Mouse (Mus musculus): ENCODE results near the gene Osgep. TPM values are rescaled to one million over a fixed set of nuclear protein-coding genes. Genes with fewer than 3 reads are reported as not detected.
"Not testable (repeated sequence)": the region's sequence is repeated elsewhere in the genome, so short reads cannot be mapped to it uniquely, and the experiment has no call there.

Gene Osgep
- polyA plus RNA-seq, 1 experiment from 2014 or later: 111 TPM

DNA sequence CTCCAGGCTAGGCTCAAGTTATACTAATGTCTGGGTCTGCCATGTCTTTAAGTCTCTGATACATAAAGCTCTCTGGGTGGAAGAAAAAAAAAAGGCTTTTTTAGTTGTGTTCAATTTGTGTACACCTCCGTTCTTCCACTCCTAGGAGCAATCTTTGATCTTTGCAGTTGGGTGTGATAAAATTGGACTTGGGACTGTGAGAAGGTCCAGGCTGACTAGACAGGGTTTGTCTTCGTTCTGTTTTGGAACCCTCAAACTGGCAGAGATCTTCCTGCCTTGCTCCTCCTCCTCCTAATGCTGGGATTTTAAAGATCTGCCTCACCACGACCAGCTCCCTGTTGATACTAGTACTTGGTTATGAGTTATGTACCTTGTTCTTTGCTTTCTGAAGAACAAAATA, 32.5 kb upstream of the Osgep start:
- 84% methylated on average over 3 of the region's 3 CpGs for WGBS
- ATAC-seq; H3K27me3 ChIP-seq (replicated peaks; ENCODE audit: control insufficient read depth, insufficient read depth, low read length); H3K9me3 ChIP-seq (ENCODE audit: control insufficient read depth, low read length); H3K9ac ChIP-seq (ENCODE audit: low read depth, low read length); H3K4me3 ChIP-seq (ENCODE audit: low read length); H3K4me2 ChIP-seq (ENCODE audit: low read length); H3K27ac ChIP-seq (ENCODE audit: low read depth, low read length); H3K4me1 ChIP-seq (ENCODE audit: control insufficient read depth, insufficient read depth, low read depth, low read length); H3K36me3 ChIP-seq (ENCODE audit: control insufficient read depth, insufficient read depth, low read length): not testable (repeated sequence)

DNA sequence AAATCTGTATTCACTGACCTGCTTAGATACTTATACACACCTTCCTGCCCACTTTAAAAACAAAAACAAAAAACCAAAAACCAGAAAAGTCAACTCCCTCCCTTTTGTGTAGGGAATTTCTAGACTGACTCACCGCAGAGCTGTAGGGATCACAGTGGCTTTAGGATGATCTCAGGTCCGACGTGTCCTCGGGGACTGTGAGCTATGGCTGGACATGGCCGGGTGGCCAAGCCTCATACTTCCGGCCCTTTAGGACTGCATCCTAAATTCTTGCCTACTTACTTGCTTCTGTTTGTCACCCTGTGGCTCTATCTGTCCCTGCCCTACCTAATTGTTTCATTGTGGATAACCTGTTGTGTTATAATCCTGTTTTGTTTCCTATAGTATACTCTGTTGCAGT, 32.0 kb upstream of the Osgep start:
- H3K9ac ChIP-seq (ENCODE audit: low read depth, low read length); H3K27me3 ChIP-seq (replicated peaks; ENCODE audit: control insufficient read depth, insufficient read depth, low read length); H3K27ac ChIP-seq (ENCODE audit: low read depth, low read length); H3K4me3 ChIP-seq (ENCODE audit: low read length); H3K4me2 ChIP-seq (ENCODE audit: low read length); H3K4me1 ChIP-seq (ENCODE audit: control insufficient read depth, insufficient read depth, low read depth, low read length); H3K9me3 ChIP-seq (ENCODE audit: control insufficient read depth, low read length); H3K36me3 ChIP-seq (ENCODE audit: control insufficient read depth, insufficient read depth, low read length); ATAC-seq: not testable (repeated sequence)
- 79% methylated on average over 6 of the region's 6 CpGs for WGBS

DNA sequence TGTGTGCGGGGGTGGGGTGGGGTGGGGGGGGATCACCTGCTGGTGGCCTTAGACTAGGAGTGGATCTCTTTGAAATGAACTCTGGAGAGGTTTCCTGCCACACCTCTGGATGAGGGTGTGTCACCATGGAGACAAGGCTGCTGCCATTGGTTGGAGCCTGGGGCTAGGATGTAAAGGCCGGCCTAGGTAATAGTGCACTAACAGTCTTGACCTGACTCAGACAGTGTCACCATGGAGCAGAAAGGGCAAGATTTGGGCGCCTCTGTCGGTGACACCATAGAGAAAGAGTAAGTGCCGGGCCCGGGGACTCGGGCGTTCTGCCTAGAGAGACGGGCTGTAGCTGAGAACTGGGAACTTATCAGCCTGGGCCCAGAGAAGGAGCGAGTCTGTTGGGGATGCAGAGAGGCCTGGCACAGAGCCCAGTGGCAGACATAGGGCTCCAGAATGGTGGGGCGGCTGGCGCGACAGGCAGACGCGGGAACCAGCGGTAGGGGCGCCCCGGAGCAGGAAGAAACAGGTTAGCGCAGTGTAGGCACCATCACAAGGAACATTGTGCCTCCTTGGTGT, 31.3 kb upstream of the Osgep start, which contains the start of gene Pnp2:
Gene Pnp2, plus strand, starts transcription at position 51 of the 567 bp plus-strand sequence.
- H3K4me1 ChIP-seq (ENCODE audit: control insufficient read depth, insufficient read depth, low read depth, low read length); H3K9me3 ChIP-seq (ENCODE audit: control insufficient read depth, low read length); H3K27ac ChIP-seq (ENCODE audit: low read depth, low read length); H3K36me3 ChIP-seq (ENCODE audit: control insufficient read depth, insufficient read depth, low read length); H3K27me3 ChIP-seq (replicated peaks; ENCODE audit: control insufficient read depth, insufficient read depth, low read length): not testable (repeated sequence)
- H3K4me2 ChIP-seq (ENCODE audit: low read length): peak within 1 kb of the TSS; percentile 44
- H3K4me3 ChIP-seq (ENCODE audit: low read length): 0 out of 2 replicates have a peak within 1 kb of the TSS, but pooled peaks have one; percentile 11
- peak; percentile 94 for ATAC-seq
- WGBS: 9% methylated on average over 19 of the region's 19 CpGs
- H3K9ac ChIP-seq (ENCODE audit: low read depth, low read length): peak within 1 kb of the TSS; percentile 14; the same call in 1 of the 2 replicates

DNA sequence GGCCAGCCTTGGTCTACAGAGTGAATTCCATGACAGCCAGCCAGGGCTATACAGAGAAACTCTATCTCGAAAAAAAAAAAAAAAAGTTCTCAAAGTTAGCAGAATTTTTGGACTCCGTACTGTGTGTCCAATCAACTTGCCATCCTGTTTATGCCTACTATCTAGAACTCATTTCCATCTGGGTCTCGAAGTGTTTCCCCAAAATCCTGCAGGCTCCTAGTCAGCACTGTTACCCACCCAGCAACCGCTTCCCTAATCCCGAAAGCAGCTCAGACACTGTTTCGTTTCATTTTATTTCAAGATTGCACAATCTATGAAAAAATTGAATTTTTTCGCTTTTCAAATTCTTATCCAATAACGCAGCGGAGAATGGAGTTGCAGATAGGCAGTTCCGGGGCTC, 30.8 kb upstream of the Osgep start:
- Histone ChIP-seq H3K4me1 (ENCODE audit: control insufficient read depth, insufficient read depth, low read depth, low read length) (no peaks in the 10 kb centered on the region), H3K4me2 (ENCODE audit: low read length) (no peak overlapping the region), H3K27me3 (replicated peaks; ENCODE audit: control insufficient read depth, insufficient read depth, low read length) (no peaks in the 10 kb centered on the region), H3K9ac (ENCODE audit: low read depth, low read length) (no peak overlapping the region), H3K27ac (ENCODE audit: low read depth, low read length) (no peak overlapping the region), H3K9me3 (ENCODE audit: control insufficient read depth, low read length) (no peaks in the 10 kb centered on the region), H3K4me3 (ENCODE audit: low read length) (no peak overlapping the region), H3K36me3 (ENCODE audit: control insufficient read depth, insufficient read depth, low read length) (0 out of 2 replicates have a peak, but pooled peaks cover 3% of the 10 kb centered on the region)
- no peak for ATAC-seq
- 90% methylated on average over 10 of the region's 10 CpGs for WGBS

DNA sequence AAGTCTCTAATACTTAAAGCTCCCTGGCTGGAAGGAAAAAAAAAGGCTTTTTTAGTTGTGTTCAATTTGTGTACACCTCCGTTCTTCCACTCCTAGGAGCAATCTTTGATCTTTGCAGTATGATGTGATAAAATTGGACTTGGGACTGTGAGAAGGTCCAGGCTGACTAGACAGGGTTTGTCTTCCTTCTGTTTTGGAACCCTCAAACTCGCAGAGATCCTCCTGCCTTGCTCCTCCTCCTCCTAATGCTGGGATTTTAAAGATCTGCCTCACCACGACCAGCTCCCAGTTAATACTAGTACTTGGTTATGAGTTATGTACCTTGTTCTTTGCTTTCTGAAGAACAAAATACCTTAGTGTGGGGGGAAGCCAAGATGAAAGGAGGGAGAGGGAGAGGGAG, 20.8 kb upstream of the Osgep start:
- H3K27ac ChIP-seq (ENCODE audit: low read depth, low read length); H3K27me3 ChIP-seq (replicated peaks; ENCODE audit: control insufficient read depth, insufficient read depth, low read length); H3K4me1 ChIP-seq (ENCODE audit: control insufficient read depth, insufficient read depth, low read depth, low read length); ATAC-seq; H3K9me3 ChIP-seq (ENCODE audit: control insufficient read depth, low read length); H3K36me3 ChIP-seq (ENCODE audit: control insufficient read depth, insufficient read depth, low read length): not testable (repeated sequence)
- H3K9ac ChIP-seq (ENCODE audit: low read depth, low read length): peak overlapping the region; percentile 61
- peak overlapping the region; percentile 48 for H3K4me3 ChIP-seq (ENCODE audit: low read length)
- H3K4me2 ChIP-seq (ENCODE audit: low read length): peak overlapping the region; percentile 59
- WGBS: 26% methylated on average over 3 of the region's 3 CpGs

DNA sequence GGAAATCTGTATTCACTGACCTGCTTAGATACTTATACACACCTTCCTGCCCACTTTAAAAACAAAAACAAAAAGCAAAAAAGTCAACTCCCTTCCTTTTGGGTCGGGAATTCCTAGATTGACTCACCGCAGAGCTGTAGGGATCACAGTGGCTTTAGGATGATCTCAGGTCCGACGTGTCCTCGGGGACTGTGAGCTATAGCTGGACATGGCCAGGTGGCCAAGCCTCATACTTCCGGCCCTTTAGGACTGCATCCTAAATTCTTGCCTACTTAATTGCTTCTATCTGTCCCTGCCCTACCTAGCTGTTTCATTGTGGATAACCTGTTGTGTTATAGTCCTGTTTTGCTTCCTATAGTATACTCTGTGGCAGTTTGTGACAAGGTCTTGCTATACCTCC, 20.4 kb upstream of the Osgep start:
- not testable (repeated sequence) for H3K4me1 ChIP-seq (ENCODE audit: control insufficient read depth, insufficient read depth, low read depth, low read length); H3K9me3 ChIP-seq (ENCODE audit: control insufficient read depth, low read length); H3K27me3 ChIP-seq (replicated peaks; ENCODE audit: control insufficient read depth, insufficient read depth, low read length); H3K36me3 ChIP-seq (ENCODE audit: control insufficient read depth, insufficient read depth, low read length); ATAC-seq
- H3K4me3 ChIP-seq (ENCODE audit: low read length): peak overlapping the region; percentile 48
- peak overlapping the region; percentile 79 for H3K27ac ChIP-seq (ENCODE audit: low read depth, low read length)
- H3K9ac ChIP-seq (ENCODE audit: low read depth, low read length): peak overlapping the region; percentile 61
- H3K4me2 ChIP-seq (ENCODE audit: low read length): peak overlapping the region; percentile 59
- 13% methylated on average over 6 of the region's 6 CpGs for WGBS

DNA sequence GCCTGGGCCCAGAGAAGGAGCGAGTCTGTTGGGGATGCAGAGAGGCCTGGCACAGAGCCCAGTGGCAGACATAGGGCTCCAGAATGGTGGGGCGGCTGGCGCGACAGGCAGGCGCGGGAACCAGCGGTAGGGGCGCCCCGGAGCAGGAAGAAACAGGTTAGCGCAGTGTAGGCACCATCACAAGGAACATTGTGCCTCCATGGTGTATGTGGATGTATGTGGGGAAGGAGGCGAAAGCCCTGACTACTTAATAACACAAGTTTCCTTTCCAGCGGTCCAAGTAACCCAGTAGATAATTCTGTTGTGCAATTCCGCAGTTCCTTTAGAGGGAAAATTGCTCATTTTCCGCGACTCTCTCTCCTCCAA, 20.0 kb upstream of the Osgep start:
- Histone ChIP-seq H3K9ac (ENCODE audit: low read depth, low read length) (peak overlapping the region; percentile 61), H3K27ac (ENCODE audit: low read depth, low read length) (peak overlapping the region; percentile 79), H3K4me3 (ENCODE audit: low read length) (peak overlapping the region; percentile 48), H3K4me2 (ENCODE audit: low read length) (peak overlapping the region; percentile 59)
- peak; percentile 97 for ATAC-seq
- not testable (repeated sequence) for H3K9me3 ChIP-seq (ENCODE audit: control insufficient read depth, low read length); H3K36me3 ChIP-seq (ENCODE audit: control insufficient read depth, insufficient read depth, low read length); H3K27me3 ChIP-seq (replicated peaks; ENCODE audit: control insufficient read depth, insufficient read depth, low read length); H3K4me1 ChIP-seq (ENCODE audit: control insufficient read depth, insufficient read depth, low read depth, low read length)
- WGBS: 0% methylated on average over 15 of the region's 15 CpGs

DNA sequence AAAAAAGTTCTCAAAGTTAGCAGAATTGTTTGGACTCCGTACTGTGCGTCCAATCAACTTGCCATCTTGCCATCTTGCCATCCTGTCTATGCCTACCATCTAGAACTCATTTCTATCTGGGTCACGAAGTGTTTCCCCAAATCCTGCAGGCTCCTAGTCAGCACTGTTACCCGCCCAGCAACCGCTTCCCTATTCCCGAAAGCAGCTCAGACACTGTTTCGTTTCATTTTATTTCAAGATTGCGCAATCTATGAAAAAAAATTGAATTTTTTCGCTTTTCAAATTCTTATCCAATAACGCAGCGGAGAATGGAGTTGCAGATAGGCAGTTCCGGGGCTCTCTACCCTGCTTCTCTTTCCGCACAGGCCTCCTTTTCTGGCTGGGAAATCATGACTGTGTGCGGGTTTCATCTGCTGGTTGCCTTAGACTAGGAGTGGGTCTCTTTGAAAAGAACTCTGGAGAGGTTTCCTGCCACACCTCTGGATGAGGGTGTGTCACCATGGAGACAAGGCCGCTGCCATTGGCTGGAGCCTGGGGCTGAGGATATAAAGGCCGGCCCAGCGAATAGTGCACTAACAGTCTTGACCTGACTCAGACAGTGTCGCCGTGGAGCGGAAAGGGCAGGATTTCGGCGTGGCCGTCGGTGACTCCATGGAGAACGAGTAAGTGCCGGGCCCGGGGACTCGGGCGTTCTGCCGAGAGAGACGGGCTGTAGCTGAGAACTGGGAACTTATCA, 19.4 kb upstream of the Osgep start, which contains the start of gene Gm49342:
Gene Gm49342, plus strand, starts transcription at position 586 of the 736 bp plus-strand sequence.
- H3K4me3 ChIP-seq (ENCODE audit: low read length): peak within 1 kb of the TSS; percentile 48
- peak within 1 kb of the TSS; percentile 61 for H3K9ac ChIP-seq (ENCODE audit: low read depth, low read length)
- H3K4me1 ChIP-seq (ENCODE audit: control insufficient read depth, insufficient read depth, low read depth, low read length): no peaks in the 10 kb centered on the region
- peak; percentile 99 for ATAC-seq
- H3K4me2 ChIP-seq (ENCODE audit: low read length): peak within 1 kb of the TSS; percentile 59
- H3K27ac ChIP-seq (ENCODE audit: low read depth, low read length): peak within 1 kb of the TSS; percentile 79
- no peaks in the 10 kb centered on the region for H3K9me3 ChIP-seq (ENCODE audit: control insufficient read depth, low read length)
- WGBS: 16% methylated on average over 31 of the region's 31 CpGs
- no peaks in the 10 kb centered on the region for H3K36me3 ChIP-seq (ENCODE audit: control insufficient read depth, insufficient read depth, low read length)
- no peaks in the 10 kb centered on the region for H3K27me3 ChIP-seq (replicated peaks; ENCODE audit: control insufficient read depth, insufficient read depth, low read length)

DNA sequence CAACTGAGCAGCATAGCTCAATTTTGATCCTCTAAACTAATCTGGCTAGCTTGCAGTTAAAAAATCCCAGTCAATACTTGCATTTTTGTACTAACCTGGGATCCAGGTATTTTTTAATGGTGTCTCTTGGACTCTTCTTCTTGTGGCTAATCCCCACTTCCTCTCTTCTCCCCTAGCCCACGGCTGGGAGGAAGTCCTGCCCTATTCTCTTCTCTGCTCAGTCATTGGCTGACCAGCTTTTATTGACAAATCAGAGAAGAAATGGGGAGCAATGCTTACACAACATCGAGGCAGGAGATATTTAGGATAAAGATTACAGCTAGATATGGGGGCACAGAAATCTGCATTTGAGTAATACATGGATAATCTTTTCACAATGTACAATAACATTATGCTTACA, 14.2 kb upstream of the Osgep start:
- ATAC-seq: no peak

More for the DNA sequence above, 14.2 kb upstream of the Osgep start:
- Histone ChIP-seq H3K9ac (ENCODE audit: low read depth, low read length) (no peak overlapping the region), H3K36me3 (ENCODE audit: control insufficient read depth, insufficient read depth, low read length) (no peaks in the 10 kb centered on the region), H3K27me3 (replicated peaks; ENCODE audit: control insufficient read depth, insufficient read depth, low read length) (no peaks in the 10 kb centered on the region), H3K27ac (ENCODE audit: low read depth, low read length) (no peak overlapping the region), H3K9me3 (ENCODE audit: control insufficient read depth, low read length) (no peaks in the 10 kb centered on the region), H3K4me1 (ENCODE audit: control insufficient read depth, insufficient read depth, low read depth, low read length) (no peaks in the 10 kb centered on the region), H3K4me3 (ENCODE audit: low read length) (no peak overlapping the region), H3K4me2 (ENCODE audit: low read length) (no peak overlapping the region)
- 52% methylated on average over 2 of the region's 2 CpGs for WGBS

Data from hindbrain, embryonic 16.5 days (tissue).